Mouse (Mus musculus): ENCODE measurements at regions not wholly inside any gene's neighbourhood (a gene's known extent, or its start where the extent isn't known, plus 50 kb on each side); places are given as distances from the start of the nearest gene placed in this dataset.

DNA sequence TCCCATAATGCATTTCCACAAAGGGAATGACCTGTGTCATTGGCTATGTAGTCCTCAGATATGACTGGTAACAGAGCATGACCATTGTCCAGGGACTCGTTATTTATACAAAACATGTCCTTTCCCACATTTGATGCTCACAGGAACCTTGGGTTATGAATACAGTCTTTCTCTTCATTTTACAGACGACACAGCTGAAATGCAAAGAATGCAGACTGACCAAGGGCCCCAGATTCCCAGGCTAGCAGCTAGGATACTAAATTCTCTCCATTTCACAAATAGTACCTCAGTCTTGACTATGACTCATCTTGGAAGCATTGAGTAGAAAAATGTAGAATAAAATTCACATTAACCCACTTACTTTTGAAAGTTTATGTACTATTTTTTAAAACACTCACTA, 182.7 kb upstream of the Sox4 start:
- no peak for DNase-seq (ENCODE audit: low spot score in 2 of 2)

DNA sequence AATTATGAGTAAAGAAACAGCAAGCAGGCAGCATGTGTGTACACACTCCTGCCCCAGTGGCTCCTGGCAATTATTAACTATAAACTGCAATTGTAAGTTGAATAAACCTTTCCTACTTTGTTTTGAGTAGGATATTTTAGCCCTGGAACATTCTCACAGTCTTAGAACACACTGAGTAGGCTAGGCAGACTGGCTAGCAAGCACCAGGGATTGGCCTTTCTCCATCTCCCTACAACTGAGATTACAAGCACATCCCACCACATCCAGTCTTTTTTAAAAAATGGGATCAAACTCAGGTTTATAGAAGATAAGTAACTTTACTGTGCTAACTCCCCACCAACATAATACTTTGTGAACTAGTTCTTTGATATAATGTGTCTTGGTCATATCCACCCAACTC, 174.0 kb upstream of the Sox4 start:
- DNase-seq (ENCODE audit: low spot score in 2 of 2): no peak

DNA sequence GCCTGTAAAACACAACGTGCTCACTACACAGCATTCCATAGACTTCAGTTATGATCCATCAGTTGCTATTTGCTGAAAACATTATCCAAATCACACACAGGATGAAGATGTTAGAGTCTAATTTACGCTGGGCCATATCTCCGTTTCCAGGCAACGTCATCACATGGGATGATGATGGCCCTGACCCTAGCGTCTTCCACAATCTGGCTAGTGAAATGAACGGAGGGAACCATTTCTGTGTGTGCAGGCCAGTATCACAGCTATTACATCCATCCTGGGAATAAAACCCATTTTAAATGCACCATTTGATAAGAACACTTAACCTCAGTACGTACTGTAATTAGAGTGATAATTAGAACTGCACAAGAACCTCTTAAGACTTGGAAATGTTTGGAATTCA, 170.0 kb upstream of the Sox4 start:
- DNase-seq (ENCODE audit: low spot score in 2 of 2): no peak

DNA sequence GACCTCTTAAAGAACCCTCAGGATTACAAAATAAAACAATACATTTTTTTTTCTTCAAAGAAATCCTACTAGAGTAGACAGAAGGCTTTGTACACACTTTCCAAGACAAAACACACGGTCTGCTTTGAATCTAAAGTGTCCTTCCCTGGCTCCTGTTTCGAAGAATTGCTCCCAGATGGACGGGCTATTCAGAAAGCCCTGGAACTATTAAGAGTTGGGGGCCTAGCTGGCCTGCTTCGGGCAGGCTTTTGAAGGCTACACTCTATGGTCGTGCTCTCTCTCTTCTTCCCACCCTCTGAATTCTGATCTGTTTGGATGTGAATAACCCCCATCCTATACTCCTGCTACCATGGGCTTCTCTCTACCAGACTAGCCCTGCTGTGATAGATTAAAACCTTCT, 167.6 kb upstream of the Sox4 start:
- no peak for DNase-seq (ENCODE audit: low spot score in 2 of 2)

DNA sequence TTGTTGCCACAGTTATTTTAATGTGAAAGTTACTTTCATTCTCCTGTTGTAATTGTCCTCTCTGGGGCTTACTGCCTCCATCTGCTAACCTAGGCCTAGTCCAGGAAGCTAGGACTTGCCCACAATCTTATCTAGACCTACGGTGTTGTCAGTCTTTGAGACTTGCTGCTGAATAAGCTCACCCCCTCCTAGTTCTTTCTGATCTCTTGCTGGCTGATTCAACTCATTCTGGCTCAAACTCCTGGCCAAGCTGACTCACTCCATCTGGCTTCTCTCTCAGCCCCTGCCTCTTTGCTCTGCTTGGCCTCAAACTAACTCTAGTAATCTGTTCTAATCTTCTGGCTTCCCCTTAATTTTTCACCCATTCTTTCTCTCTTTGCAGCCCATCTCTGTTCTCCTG, 165.8 kb upstream of the Sox4 start:
- DNase-seq (ENCODE audit: low spot score in 2 of 2): no peak

DNA sequence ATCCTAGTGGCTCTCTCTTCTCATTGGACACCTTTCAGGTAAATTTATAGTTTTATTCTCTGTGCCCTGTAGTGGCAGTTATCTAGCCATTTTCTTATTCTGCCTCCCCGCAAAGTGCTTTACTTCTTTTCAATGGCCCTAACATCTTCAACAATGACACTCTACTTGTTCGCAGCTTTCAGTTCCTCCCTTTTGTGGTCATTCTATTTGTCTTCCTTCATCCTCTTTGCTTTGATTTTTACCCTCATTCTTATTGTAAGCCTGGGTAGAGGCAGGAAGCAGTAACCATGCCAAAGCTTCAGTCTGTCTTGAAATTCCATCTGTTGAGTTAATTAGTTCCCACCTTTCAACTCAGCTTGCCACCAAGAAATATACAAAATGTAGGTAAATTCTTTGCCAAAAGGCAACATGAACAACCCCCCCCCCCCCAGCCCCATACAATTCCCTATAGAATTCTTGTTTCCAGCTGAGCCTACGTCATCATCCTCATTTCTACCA, 161.5 kb upstream of the Sox4 start:
- no peak for DNase-seq (ENCODE audit: low spot score in 2 of 2)

DNA sequence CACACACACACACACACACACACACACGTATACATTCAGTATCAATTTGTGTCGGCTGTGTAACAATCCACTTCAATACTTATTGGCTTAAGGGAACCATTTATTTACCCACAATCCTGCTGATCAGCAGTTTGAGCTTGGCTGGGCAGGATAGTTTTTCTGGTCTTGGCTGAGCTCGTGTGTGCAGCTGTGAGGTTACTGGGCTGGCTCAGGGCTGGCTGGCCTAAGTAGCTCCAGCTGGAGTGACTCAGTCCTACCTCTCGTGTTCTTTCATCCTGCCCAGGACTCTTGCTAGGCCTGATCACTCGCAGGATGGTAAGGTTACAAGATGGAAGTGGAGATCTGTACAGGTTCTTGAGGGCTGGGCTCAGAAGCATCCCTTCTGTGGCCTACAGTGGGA, 156.6 kb upstream of the Sox4 start:
- no peak for DNase-seq (ENCODE audit: low spot score in 2 of 2)

DNA sequence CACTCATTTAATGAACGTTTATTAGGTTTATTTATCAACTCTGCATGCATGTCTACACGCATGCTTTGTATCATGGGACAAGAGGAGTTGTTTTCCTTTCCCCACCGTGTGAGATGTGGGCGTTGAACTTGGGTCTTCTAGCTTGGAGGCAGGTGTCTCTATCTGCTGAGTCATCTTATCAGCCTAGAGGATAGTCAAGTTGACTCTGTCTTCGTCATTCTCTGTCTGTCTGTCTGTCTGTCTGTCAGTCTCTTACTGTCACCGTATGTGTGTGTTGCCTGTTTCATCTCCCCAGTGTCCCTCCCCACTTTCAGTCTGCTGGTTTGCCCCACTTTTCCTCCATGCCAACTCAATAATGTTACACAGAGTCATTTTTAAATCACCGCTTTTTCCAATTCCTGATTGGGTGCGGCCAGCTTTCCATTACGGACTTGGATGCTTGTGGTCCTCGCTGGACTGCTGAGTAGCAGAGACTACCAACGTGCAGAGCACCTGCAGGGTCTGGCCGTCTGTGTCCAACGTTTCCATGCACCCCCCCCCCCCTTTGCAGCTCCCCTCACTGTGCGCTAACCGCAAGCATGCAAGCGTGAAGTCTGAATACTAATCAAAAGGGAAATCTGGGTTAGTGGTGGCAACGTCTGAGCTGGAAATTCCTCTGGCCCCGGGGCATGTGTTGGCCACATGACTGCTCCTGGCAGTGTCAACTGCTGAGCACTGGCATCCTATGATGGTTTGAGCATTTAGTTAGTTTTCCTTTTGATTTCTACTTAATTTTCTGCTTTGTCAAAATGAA, 155.7 kb upstream of the Sox4 start:
- no peak for DNase-seq (ENCODE audit: low spot score in 2 of 2)

DNA sequence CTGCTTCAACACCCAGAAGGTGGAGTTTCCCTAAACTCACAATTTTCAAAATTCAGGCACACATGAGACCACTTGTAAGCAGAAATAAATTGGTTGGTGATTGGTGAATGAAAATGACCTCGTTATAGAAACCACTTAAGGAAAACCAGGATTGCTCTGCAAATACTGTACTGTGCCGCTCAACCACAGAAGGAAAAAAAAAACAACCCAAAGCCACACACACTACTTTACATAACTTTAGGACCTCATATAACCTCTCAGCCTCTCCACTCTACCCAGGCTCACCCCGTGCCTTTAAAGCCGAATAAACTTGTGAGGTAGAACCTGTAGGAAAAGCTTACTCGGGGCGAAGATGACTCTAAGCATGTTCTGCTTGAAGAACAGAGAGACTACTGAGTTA, 154.7 kb upstream of the Sox4 start:
- no peak for DNase-seq (ENCODE audit: low spot score in 2 of 2)

DNA sequence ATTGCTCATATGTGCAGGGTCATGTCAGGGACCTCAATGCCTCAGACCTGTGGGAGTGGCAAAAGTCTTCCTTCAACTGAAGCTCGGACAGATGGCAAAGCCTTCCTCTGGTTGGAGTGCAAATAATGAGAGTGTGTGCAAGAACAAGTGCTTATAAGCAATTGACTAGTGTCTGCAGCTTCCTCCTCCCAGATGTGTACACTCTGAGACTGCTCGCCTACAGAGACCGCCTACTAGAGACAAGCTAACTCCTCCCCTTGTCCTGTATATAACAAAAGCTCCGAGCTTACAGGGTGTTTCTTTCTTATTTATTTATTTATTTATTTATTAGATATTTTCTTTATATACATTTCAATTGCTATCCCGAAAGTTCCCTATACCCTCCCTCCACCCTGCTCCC, 138.7 kb upstream of the Sox4 start:
- no peak for DNase-seq (ENCODE audit: low spot score in 2 of 2)

DNA sequence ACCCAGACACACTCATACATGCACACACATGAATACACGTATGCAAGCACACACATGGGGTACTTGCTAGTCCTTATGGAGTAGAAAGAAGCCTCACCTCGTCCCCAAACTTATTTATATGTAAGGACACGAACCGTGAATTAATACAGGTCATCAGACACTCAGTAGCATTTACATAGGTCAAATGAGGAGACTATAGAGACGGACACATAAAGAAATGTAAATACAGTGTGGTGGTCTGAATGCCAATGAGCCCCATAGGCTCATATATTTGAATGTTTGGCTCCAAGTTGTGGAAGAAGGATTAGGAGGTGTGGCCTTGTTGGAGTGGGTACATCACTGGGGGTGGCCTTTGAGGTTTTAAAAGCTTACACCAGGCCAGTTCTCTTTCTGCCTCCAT, 133.3 kb upstream of the Sox4 start:
- no peak for DNase-seq (ENCODE audit: low spot score in 2 of 2)

DNA sequence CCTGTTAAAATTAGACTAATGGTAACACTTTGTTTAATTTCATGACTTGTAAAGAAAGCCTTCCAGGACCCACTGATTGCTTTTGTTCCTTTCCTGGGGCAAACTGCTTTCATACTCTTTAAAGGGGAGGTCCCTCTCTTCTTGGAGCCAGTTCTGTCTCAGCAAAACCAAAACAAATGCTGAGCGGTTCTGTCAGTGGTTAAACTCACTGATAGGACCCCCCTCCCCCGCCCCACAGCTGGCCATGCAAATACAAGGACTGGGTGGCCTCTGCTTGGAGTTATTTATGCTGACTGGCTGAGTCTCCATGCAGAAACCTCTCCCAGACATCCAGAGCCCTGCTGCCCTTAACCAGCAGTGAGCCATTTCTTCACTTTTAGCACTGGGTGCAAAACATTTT, 127.6 kb upstream of the Sox4 start:
- no peak for DNase-seq (ENCODE audit: low spot score in 2 of 2)

DNA sequence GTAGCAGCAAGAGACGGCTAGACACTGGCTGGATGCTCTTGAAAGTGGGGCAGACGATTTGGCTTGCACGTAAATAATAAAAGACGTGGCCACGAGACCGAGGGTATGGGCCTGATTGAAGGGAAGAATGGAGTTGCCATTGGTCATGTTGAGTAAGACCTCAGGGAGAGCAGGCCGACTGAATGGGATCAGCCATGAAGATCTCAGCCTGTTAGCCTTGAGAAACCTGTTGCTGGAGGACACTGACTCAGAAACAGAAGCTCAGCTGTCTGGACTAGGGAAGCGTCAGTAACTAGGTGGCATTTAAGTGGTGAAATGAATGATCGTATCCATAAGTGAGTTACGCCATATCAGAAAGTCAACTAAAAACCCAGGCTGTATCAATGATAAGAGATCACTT, 126.3 kb upstream of the Sox4 start:
- DNase-seq (ENCODE audit: low spot score in 2 of 2): no peak

DNA sequence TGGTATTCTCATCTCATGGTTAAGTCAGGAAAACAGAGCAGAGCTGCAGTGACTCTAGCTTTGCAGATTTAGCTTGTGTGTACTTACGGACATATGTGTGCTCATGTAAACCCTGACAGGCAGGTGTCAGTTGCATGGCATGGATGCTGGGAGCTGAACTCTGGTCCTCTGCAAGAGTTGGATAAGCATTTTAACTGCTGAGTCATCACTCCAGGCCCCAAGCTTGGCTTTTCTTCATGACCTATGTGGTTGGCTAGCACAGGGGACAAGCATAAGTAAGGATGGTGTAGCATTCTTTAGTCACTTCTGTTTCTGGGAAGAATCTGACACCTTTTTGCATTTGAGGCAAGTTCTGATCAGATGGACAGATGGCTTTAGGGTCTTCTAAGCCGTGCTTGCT, 120.1 kb upstream of the Sox4 start:
- no peak for DNase-seq (ENCODE audit: low spot score in 2 of 2)

DNA sequence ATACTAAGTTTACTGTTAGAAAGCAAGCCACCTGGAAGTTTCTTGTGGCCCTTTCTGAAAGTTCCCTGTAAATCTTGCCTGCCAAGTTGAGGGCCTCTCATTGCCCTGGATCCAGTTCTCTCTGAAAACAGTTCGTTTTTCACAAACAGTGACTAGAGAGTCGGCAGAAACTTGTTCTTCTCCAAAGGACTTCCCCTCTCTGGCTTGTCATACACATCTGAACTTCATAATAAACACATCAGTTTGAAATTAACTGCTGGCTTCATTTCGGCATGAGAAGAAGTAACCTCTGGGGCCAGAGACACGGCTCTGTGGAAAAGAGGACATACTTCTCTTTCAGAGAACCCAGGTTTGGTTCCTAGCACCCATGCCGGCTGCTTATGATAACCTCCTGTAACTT, 110.4 kb upstream of the Sox4 start:
- DNase-seq (ENCODE audit: low spot score in 2 of 2): no peak

DNA sequence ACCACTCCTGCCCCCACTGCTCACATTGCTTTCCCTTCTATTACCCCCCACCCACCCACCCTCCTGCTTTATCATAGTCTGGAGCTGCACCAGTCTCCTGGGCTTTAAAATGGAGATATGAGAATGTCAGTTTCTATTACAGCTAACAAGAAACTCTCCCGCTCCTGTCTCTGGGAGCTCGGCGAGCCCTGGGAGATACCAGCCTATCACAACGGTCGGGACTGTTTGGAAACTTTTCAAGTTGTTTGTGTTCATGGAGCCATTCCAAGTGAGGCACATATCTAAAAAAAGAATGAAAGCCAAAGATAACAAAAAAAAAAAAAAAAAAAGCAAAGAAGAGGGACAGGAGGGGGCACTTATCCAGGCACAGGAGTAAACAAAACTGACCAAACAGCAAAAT, 105.2 kb upstream of the Sox4 start:
- no peak for DNase-seq (ENCODE audit: low spot score in 2 of 2)

DNA sequence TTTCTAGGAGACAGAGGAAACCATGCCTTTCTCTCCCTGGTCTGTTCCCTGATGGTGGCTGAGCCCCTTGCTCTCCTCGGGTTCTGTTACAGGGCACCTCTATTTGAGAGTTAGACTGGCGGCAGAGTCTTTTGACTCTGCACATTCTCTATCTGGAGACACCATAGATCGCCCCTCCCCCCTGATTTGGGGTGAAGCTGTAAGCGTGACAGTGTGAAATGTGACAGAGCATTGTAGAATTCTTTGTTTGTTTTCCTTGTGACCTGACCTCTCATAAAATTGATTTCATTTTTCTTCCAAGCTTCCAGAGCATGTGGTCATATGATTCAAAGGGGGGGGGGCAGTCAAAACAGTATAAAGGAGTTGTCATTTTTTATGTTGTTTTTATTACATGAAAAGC, 96.2 kb upstream of the Sox4 start:
- no peak for DNase-seq (ENCODE audit: low spot score in 2 of 2)

DNA sequence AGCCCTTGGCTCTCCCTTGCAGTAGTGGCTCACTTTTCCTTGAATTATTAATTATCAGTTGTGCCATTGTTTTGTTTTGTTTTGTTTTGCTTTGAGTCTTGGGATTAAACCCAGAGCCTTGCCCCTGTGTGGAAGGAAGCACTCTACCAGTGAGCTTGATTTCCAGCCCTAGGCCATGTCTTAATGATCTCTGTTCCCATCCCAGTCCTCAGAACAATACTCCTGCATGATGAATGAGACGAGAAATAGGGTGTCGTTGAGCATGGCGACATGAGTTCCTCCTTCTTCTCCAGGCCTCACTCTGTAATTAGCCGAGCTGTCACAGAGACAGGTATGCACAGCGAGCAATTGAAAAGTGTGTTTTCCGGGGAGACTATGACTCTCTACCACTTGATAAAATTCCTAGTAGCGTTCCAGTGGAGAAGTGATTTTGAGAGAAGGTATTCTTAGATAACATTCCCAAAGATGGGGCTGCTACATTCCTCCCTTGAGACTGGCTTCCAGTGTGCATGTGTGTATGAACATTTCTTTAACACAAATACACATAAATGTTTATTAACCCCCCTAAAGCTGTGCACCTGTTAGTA, 95.6 kb upstream of the Sox4 start:
- DNase-seq (ENCODE audit: low spot score in 2 of 2): no peak

DNA sequence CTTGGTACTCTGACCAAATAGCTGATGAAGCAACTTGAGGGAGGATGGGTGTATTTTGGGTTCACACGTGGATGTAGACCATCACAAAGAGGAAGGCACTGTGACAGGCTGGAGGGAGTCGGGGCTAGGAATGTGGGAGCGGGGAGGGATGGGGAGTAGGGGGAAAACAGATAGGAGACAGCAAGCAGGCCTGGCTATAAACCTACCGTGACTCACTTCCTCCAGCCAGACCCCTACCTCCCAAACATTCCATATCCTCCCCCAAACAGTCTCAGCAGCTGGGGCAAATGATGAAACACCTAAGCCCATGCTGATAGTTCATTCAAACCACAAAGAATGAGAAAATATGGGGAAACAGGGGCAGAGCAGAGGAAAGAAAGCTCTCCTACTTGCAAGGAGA, 91.1 kb upstream of the Sox4 start:
- DNase-seq (ENCODE audit: low spot score in 2 of 2): no peak

DNA sequence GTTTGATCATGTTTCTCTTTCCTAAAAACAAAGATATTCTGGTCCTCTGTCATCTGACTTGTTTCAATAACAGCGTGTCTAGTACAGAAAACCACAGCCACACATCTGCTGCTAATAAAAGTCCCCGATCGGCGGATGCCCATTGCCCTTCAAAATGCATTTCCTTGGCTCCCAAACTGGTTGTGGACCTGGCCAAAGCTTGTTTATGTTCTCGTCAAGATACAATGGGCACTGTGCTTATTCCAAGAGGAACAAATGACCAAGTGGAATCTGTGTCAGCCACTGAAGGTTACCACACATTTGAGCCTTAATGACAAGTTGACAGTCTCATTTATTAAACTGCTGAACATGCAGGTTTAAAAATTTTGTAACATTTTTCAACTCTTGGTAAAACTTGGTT, 86.8 kb upstream of the Sox4 start:
- DNase-seq (ENCODE audit: low spot score in 2 of 2): no peak

DNA sequence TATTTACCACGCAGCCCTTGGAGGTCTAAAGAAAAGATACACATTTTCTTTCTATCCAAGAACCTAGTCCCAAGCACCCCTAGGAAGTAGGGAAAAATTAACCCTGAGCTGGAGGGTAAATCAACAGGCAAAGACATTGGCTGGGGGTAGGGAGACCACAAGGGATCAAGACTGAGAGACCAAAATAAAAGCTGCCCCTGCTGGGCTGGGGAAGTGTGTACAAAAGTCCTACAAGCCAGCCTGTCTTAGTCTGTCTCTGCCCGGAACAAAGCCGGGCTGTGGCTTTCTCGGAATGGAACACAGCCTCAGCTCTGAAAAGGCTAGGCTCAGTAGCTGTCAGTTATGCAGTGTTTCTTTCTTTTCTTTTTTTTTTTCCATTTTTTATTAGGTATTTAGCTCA, 81.4 kb upstream of the Sox4 start:
- DNase-seq (ENCODE audit: low spot score in 2 of 2): no peak

DNA sequence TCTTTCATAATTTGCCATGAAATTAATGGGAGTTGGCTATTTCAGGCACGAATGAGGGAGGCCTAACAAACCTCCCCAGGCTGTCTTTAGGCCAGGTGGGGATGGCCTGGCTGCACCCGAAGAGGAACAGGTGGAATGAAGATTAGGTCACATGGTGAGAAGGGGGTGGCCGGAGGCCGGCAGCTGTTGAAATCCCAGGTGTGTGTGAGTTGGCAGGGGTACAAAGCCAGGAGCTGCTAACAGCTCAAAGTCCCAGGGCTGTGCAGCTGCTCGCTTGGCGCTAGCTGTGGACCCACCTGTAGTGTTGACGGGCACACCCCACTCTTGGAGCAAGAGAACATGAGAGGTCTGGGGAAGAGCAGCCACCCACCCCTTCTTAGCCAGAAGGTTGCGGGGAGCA, 80.9 kb upstream of the Sox4 start:
- DNase-seq (ENCODE audit: low spot score in 2 of 2): no peak

DNA sequence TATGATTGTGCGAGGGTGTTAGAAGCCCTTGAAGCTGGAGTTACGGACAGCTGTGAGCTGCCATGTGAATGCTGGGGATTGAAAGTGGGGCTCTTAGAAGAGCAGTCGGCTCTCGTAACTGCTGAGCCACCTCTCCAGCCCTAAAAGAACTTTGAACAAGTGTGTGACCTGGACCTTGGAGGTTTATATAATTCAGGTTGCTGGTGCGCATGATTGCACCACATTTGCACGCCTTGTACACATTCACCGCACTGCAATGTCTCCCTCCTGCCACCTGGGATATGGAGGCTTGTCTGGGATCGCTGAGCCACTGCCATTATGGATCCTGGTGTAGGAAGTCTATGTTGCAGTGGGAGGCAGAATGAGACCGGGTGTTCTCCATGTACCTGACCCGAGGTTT, 73.6 kb upstream of the Sox4 start:
- no peak for DNase-seq (ENCODE audit: low spot score in 2 of 2)

DNA sequence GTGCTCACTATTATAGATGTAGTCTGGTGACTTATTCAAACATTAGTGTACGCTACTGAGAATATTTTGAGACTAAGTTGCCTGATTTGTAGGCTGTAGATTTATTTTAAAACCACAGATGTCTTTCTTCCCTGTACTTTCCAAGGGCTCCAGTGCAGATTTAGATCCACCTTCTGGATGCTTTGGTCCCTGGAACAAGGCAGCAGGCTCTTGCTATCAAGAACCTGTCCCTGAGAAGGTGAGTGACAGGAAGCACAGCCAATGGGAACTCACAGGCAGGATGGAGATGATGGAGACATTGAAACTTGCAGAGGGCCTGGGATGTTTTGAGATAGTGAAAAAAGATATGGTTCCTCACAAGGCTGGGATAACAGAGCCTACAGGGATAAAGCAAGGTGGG, 70.0 kb upstream of the Sox4 start:
- no peak for DNase-seq (ENCODE audit: low spot score in 2 of 2)

All from frontal cortex, postnatal 10 days (tissue).